Mouse (Mus musculus) embryonic facial prominence, embryonic 14.5 days (tissue): ENCODE data around the gene Rapgef4. TPM values are rescaled to one million over a fixed set of nuclear protein-coding genes. Genes with fewer than 3 reads are reported as not detected.

Experiments
- ATAC-seq: fragments of 200-750 bp; cut with Nextera tagmentation; 2 replicates; pipeline ENCODE4 v1.8.0; 2017; ENCODE audit warnings: low read depth, moderate number of reproducible peaks, moderate TSS enrichment
- DNase-seq: peaks from one replicate; pipeline ENCODE4 v3.0.0-alpha.2; 2015; ENCODE audit warnings: low spot score
- H3K27ac ChIP-seq: fragments of 300-500 bp; sonication (generic); replicated peaks from 2 replicates; pipeline ENCODE4 v1.5.1; 2014; ENCODE audit warnings: low read depth, mild to moderate bottlenecking, low read length, moderate library complexity
- H3K27me3 ChIP-seq: fragments of 300-500 bp; sonication (generic); replicated peaks from 2 replicates; pipeline ENCODE4 v1.6.1; 2014; ENCODE audit warnings: low read length; ENCODE audit not compliant: control insufficient read depth, insufficient read depth
- H3K36me3 ChIP-seq: fragments of 300-500 bp; sonication (generic); 2 replicates; pipeline ENCODE4 v1.6.1; 2014; ENCODE audit warnings: low read length, mixed read lengths; ENCODE audit not compliant: control insufficient read depth, insufficient read depth
- H3K4me1 ChIP-seq: fragments of 300-500 bp; sonication (generic); 2 replicates; pipeline ENCODE4 v1.6.1; 2014; ENCODE audit warnings: antibody characterized with exemption, low read length; ENCODE audit not compliant: control insufficient read depth, insufficient read depth
- H3K4me2 ChIP-seq: fragments of 300-500 bp; sonication (generic); 2 replicates; pipeline ENCODE4 v1.6.1; 2014; ENCODE audit warnings: low read depth, mild to moderate bottlenecking, low read length, moderate library complexity, mixed read lengths
- H3K4me3 ChIP-seq: fragments of 300-500 bp; sonication (generic); 2 replicates; pipeline ENCODE4 v1.5.1; 2014; ENCODE audit warnings: low read depth, mild to moderate bottlenecking, low read length
- H3K9ac ChIP-seq: fragments of 300-500 bp; sonication (generic); 2 replicates; pipeline ENCODE4 v1.6.1; 2014; ENCODE audit warnings: low read depth, mild to moderate bottlenecking, low read length, moderate library complexity, mixed read lengths
- H3K9me3 ChIP-seq: fragments of 300-500 bp; sonication (generic); 2 replicates; pipeline ENCODE4 v1.6.1; 2016; ENCODE audit warnings: low read length; ENCODE audit not compliant: control insufficient read depth
- WGBS: fragments of 180-500 bp; shearing (Covaris S2); extraction: QIAGEN DNeasy Blood & Tissue Kit; methylation state at CpG from one replicate; pipeline ENCODE4 v1.1.7; 2014; 5-methylcytosine and 5-hydroxymethylcytosine counted together
- polyA plus RNA-seq: library from polyadenylated mRNA; unstranded; fragments of >200 nt; fragmentation: Nextera tagmentation; extraction: Ambion mirVana; gene quantifications from 2 replicates; pipeline ENCODE4 v1.2.1, GENCODE M21; 2014

Gene Rapgef4
- polyA plus RNA-seq, 1 experiment from 2014 or later = 2.6 TPM

- H3K27me3 ChIP-seq = no peaks in the 10 kb centered on the region
- H3K4me1 ChIP-seq = no peaks in the 10 kb centered on the region
- no peak overlapping the region for H3K4me3 ChIP-seq
- H3K9me3 ChIP-seq = no peaks in the 10 kb centered on the region
- no peak overlapping the region for H3K4me2 ChIP-seq
- no peaks in the 10 kb centered on the region for H3K36me3 ChIP-seq
- no peak overlapping the region for H3K27ac ChIP-seq
- no peak for DNase-seq
- no peak overlapping the region for H3K9ac ChIP-seq
- ATAC-seq = no peak
- 85% methylated on average over 1 of the region's 1 CpGs for WGBS
Observed at GRCm38 (mm10) chr2:72026506-72026905, 45.5 kb downstream of the Rapgef4 start.

GRCm38 (mm10) chr2:72029081-72029480 is 48.0 kb downstream of the Rapgef4 start:
- no peak overlapping the region for H3K9ac ChIP-seq
- no peak overlapping the region for H3K4me2 ChIP-seq
- H3K4me3 ChIP-seq = no peak overlapping the region
- no peaks in the 10 kb centered on the region for H3K9me3 ChIP-seq
- DNase-seq = no peak
- H3K27ac ChIP-seq = no peak overlapping the region
- 50% methylated on average over 1 of the region's 1 CpGs for WGBS
- H3K27me3 ChIP-seq = no peaks in the 10 kb centered on the region
- no peaks in the 10 kb centered on the region for H3K36me3 ChIP-seq
- no peak for ATAC-seq
- no peaks in the 10 kb centered on the region for H3K4me1 ChIP-seq

GRCm38 (mm10) chr2:72029586-72030144 is 48.6 kb downstream of the Rapgef4 start:
- no peak overlapping the region for H3K4me3 ChIP-seq
- no peaks in the 10 kb centered on the region for H3K27me3 ChIP-seq
- no peak overlapping the region for H3K27ac ChIP-seq
- DNase-seq (no peak), ATAC-seq (no peak)
- 83% methylated on average over 5 of the region's 5 CpGs for WGBS
- no peaks in the 10 kb centered on the region for H3K36me3 ChIP-seq
- no peaks in the 10 kb centered on the region for H3K4me1 ChIP-seq
- H3K9ac ChIP-seq = no peak overlapping the region
- no peak overlapping the region for H3K4me2 ChIP-seq
- no peaks in the 10 kb centered on the region for H3K9me3 ChIP-seq

GRCm38 (mm10) chr2:72031717-72032116 is 50.7 kb downstream of the Rapgef4 start:
- 65% methylated on average over 5 of the region's 5 CpGs for WGBS
- no peak overlapping the region for H3K27ac ChIP-seq
- H3K27me3 ChIP-seq = no peaks in the 10 kb centered on the region
- no peaks in the 10 kb centered on the region for H3K9me3 ChIP-seq
- H3K4me3 ChIP-seq = no peak overlapping the region
- DNase-seq (no peak), ATAC-seq (no peak)
- no peaks in the 10 kb centered on the region for H3K36me3 ChIP-seq
- H3K4me2 ChIP-seq = no peak overlapping the region
- H3K9ac ChIP-seq = no peak overlapping the region
- H3K4me1 ChIP-seq = no peaks in the 10 kb centered on the region

- Histone ChIP-seq H3K9ac (no peak overlapping the region), H3K4me3 (no peak overlapping the region), H3K27ac (no peak overlapping the region), H3K4me2 (no peak overlapping the region), H3K27me3 (no peaks in the 10 kb centered on the region), H3K36me3 (no peaks in the 10 kb centered on the region), H3K4me1 (peaks cover 7% of the 10 kb centered on the region), H3K9me3 (no peaks in the 10 kb centered on the region)
- 56% methylated on average over 8 of the region's 8 CpGs for WGBS
- no peak for DNase-seq
- no peak for ATAC-seq
Observed at GRCm38 (mm10) chr2:72035616-72036015, 54.6 kb downstream of the Rapgef4 start.

- Histone ChIP-seq H3K36me3 (no peaks in the 10 kb centered on the region), H3K9ac (no peak overlapping the region), H3K4me2 (no peak overlapping the region), H3K27ac (no peak overlapping the region), H3K9me3 (no peaks in the 10 kb centered on the region), H3K4me3 (no peak overlapping the region), H3K4me1 (peaks cover 7% of the 10 kb centered on the region), H3K27me3 (no peaks in the 10 kb centered on the region)
- DNase-seq (no peak), ATAC-seq (no peak)
- WGBS = 90% methylated on average over 5 of the region's 5 CpGs
Observed at GRCm38 (mm10) chr2:72037357-72037756, 56.3 kb downstream of the Rapgef4 start.

GRCm38 (mm10) chr2:72038235-72038634 is 57.2 kb downstream of the Rapgef4 start:
- Histone ChIP-seq H3K4me2 (peak overlapping the region; percentile 16; the same call in 1 of the 2 replicates), H3K4me3 (no peak overlapping the region), H3K9ac (0 out of 2 replicates have a peak overlapping the region, but pooled peaks have one; percentile 14), H3K36me3 (no peaks in the 10 kb centered on the region), H3K9me3 (no peaks in the 10 kb centered on the region), H3K27ac (peak overlapping the region; percentile 44; the same call in 1 of the 2 replicates), H3K4me1 (peaks cover 7% of the 10 kb centered on the region), H3K27me3 (no peaks in the 10 kb centered on the region)
- ATAC-seq (peak; percentile 37; the same call in 1 of the 2 replicates), DNase-seq (peak; percentile 86)
- whole genome bisulfite sequencing = 36% methylated on average over 1 of the region's 1 CpGs

GRCm38 (mm10) chr2:72038651-72039251 is 57.7 kb downstream of the Rapgef4 start:
- Histone ChIP-seq H3K4me2 (peak overlapping the region; percentile 16), H3K27ac (peak overlapping the region; percentile 44), H3K9me3 (no peaks in the 10 kb centered on the region), H3K4me3 (no peak overlapping the region), H3K36me3 (no peaks in the 10 kb centered on the region), H3K9ac (0 out of 2 replicates have a peak overlapping the region, but pooled peaks have one; percentile 14), H3K27me3 (no peaks in the 10 kb centered on the region), H3K4me1 (peaks cover 7% of the 10 kb centered on the region)
- no peak for ATAC-seq
- peak; percentile 47 for DNase-seq
- WGBS = 58% methylated on average over 18 of the region's 18 CpGs

GRCm38 (mm10) chr2:72039522-72040045 is 58.5 kb downstream of the Rapgef4 start:
- Histone ChIP-seq H3K27me3 (no peaks in the 10 kb centered on the region), H3K4me2 (no peak overlapping the region), H3K36me3 (no peaks in the 10 kb centered on the region), H3K9ac (no peak overlapping the region), H3K27ac (no peak overlapping the region), H3K4me3 (no peak overlapping the region), H3K9me3 (no peaks in the 10 kb centered on the region), H3K4me1 (peaks cover 7% of the 10 kb centered on the region)
- DNase-seq (no peak), ATAC-seq (no peak)
- 64% methylated on average over 8 of the region's 8 CpGs for WGBS
